Mouse (Mus musculus) midbrain, embryonic 16.5 days (tissue): ENCODE measurements around the gene Atp9a. TPM values are rescaled to one million over a fixed set of nuclear protein-coding genes. Genes with fewer than 3 reads are reported as not detected.
A peak's percentile ranks its signal among the peaks of the same experiment; 100 is the strongest.

Source experiments
- ATAC-seq: fragments of 200-750 bp; cut with Nextera tagmentation; 2 replicates; pipeline ENCODE4 v1.8.0; 2017; ENCODE audit warnings: moderate TSS enrichment
- H3K27ac ChIP-seq: fragments of 300-500 bp; sonication (generic); 2 replicates; pipeline ENCODE4 v1.5.1; 2014; ENCODE audit warnings: mild to moderate bottlenecking, low read length, mixed read lengths
- H3K27me3 ChIP-seq: fragments of 300-500 bp; sonication (generic); 2 replicates; pipeline ENCODE4 v1.6.1; 2014; ENCODE audit warnings: low read depth, low read length, mixed read lengths; ENCODE audit not compliant: control insufficient read depth, insufficient read depth
- H3K36me3 ChIP-seq: fragments of 300-500 bp; sonication (generic); 2 replicates; pipeline ENCODE4 v1.6.1; 2014; ENCODE audit warnings: mild to moderate bottlenecking, low read length, moderate library complexity, mixed read lengths; ENCODE audit not compliant: control insufficient read depth, insufficient read depth
- H3K4me1 ChIP-seq: fragments of 300-500 bp; sonication (generic); 2 replicates; pipeline ENCODE4 v1.6.1; 2014; ENCODE audit warnings: mild to moderate bottlenecking, low read length, mixed read lengths; ENCODE audit not compliant: control insufficient read depth, insufficient read depth
- H3K4me2 ChIP-seq: fragments of 300-500 bp; sonication (generic); 2 replicates; pipeline ENCODE4 v1.6.1; 2014; ENCODE audit warnings: mild to moderate bottlenecking, low read length, mixed read lengths
- H3K4me3 ChIP-seq: fragments of 300-500 bp; sonication (generic); 2 replicates; pipeline ENCODE4 v1.5.1; 2014; ENCODE audit warnings: low read depth, mild to moderate bottlenecking, low read length, moderate library complexity, mixed read lengths
- H3K9ac ChIP-seq: fragments of 300-500 bp; sonication (generic); 2 replicates; pipeline ENCODE4 v1.6.1; 2014; ENCODE audit warnings: low read depth, low read length, mixed read lengths
- H3K9me3 ChIP-seq: fragments of 300-500 bp; sonication (generic); replicated peaks from 2 replicates; pipeline ENCODE4 v1.6.1; 2014; ENCODE audit warnings: mild to moderate bottlenecking, low read length, mixed read lengths; ENCODE audit not compliant: control insufficient read depth, poor library complexity, severe bottlenecking
- WGBS: fragments of 180-500 bp; shearing (Covaris S2); extraction: QIAGEN DNeasy Blood & Tissue Kit; methylation state at CpG from one replicate; pipeline ENCODE4 v1.1.7; 2014; 5-methylcytosine and 5-hydroxymethylcytosine counted together
- polyA plus RNA-seq: library from polyadenylated mRNA; unstranded; fragments of >200 nt; fragmentation: Nextera tagmentation; extraction: Ambion mirVana; gene quantifications from 2 replicates; pipeline ENCODE4 v1.2.1, GENCODE M21; 2015

Gene Atp9a
- polyA plus RNA-seq, 1 experiment from 2014 or later: 97.1 TPM

DNA sequence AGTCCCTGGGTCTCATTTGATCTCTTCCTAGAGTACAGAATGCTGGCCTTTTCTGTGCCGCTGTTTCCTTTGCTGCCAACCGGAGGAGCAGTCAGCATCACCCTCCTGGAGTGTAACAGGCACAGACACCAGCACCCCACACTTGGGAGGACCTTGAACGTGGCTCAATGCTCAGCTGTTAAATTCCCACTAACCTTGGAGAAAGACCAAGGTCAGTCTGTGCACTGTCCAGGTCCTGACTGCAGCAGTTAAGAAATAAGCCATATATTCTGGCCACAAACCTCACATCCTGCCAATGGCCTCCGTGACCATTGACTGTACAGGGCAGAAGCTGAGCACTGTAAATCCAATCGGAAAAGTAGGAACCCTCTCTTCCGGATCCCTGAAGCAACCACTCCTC, 148.5 kb downstream of the Atp9a start:
- Histone ChIP-seq H3K4me3 (no peak overlapping the region), H3K9me3 (no peaks in the 10 kb centered on the region), H3K36me3 (no peaks in the 10 kb centered on the region), H3K4me2 (no peak overlapping the region), H3K4me1 (peaks cover 18% of the 10 kb centered on the region), H3K27me3 (peaks cover 26% of the 10 kb centered on the region), H3K27ac (no peak overlapping the region), H3K9ac (no peak overlapping the region)
- 84% methylated on average over 6 of the region's 6 CpGs for WGBS
- ATAC-seq: no peak

- Histone ChIP-seq H3K27ac (no peak overlapping the region), H3K27me3 (peaks cover 26% of the 10 kb centered on the region), H3K4me2 (no peak overlapping the region), H3K36me3 (no peaks in the 10 kb centered on the region), H3K9me3 (no peaks in the 10 kb centered on the region), H3K9ac (no peak overlapping the region), H3K4me3 (no peak overlapping the region), H3K4me1 (peaks cover 22% of the 10 kb centered on the region)
- WGBS: 87% methylated on average over 5 of the region's 5 CpGs
- ATAC-seq: no peak
These were observed 149.2 kb downstream of the Atp9a start for GRCm38 (mm10) chr2:168593004-168593403.

DNA sequence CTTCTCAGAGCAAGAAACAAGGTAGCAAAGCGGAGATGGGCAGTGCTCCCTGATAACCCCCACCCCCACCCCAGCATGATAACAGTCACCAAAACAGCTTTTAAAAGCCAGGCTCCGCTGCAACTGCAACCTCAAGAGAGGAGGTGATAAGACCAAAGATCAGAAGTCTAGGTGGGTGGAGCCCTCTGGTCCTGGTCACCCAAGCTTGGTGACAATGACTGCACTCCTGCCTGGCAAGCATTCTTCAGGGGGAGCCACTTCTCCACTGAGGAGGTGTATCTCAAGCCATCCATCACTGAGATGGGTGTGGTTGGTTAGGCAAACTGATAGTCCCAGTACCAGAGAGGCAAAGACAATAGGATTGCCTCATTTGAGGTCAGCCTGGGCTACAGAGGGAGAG, 151.1 kb downstream of the Atp9a start:
- no peaks in the 10 kb centered on the region for H3K9me3 ChIP-seq
- peaks cover 26% of the 10 kb centered on the region for H3K27me3 ChIP-seq
- 93% methylated on average over 2 of the region's 2 CpGs for WGBS
- H3K4me3 ChIP-seq: no peak overlapping the region
- ATAC-seq: no peak
- H3K27ac ChIP-seq: no peak overlapping the region
- no peak overlapping the region for H3K9ac ChIP-seq
- no peak overlapping the region for H3K4me2 ChIP-seq
- no peaks in the 10 kb centered on the region for H3K36me3 ChIP-seq
- H3K4me1 ChIP-seq: peaks cover 22% of the 10 kb centered on the region

GRCm38 (mm10) chr2:168590556-168590955, 151.7 kb downstream of the Atp9a start:
- peaks cover 26% of the 10 kb centered on the region for H3K27me3 ChIP-seq
- no peaks in the 10 kb centered on the region for H3K9me3 ChIP-seq
- WGBS: 52% methylated on average over 10 of the region's 10 CpGs
- H3K4me2 ChIP-seq: peak overlapping the region; percentile 60
- no peak overlapping the region for H3K27ac ChIP-seq
- peaks cover 22% of the 10 kb centered on the region for H3K4me1 ChIP-seq
- H3K36me3 ChIP-seq: no peaks in the 10 kb centered on the region
- no peak overlapping the region for H3K9ac ChIP-seq
- ATAC-seq: no peak
- peak overlapping the region; percentile 31; the same call in 1 of the 2 replicates for H3K4me3 ChIP-seq

GRCm38 (mm10) chr2:168590168-168590551, 152.0 kb downstream of the Atp9a start:
- H3K27ac ChIP-seq: no peak overlapping the region
- H3K36me3 ChIP-seq: no peaks in the 10 kb centered on the region
- H3K9me3 ChIP-seq: no peaks in the 10 kb centered on the region
- no peak for ATAC-seq
- H3K4me3 ChIP-seq: peak overlapping the region; percentile 31
- peak overlapping the region; percentile 60 for H3K4me2 ChIP-seq
- peak overlapping the region; percentile 53; the same call in 1 of the 2 replicates for H3K9ac ChIP-seq
- H3K4me1 ChIP-seq: peaks cover 22% of the 10 kb centered on the region
- WGBS: under 1% methylated on average over 36 of the region's 38 CpGs
- peaks cover 26% of the 10 kb centered on the region for H3K27me3 ChIP-seq

- Histone ChIP-seq H3K4me2 (peak overlapping the region; percentile 60), H3K36me3 (no peaks in the 10 kb centered on the region), H3K4me3 (peak overlapping the region; percentile 31), H3K9me3 (no peaks in the 10 kb centered on the region), H3K27me3 (peaks cover 26% of the 10 kb centered on the region), H3K27ac (no peak overlapping the region), H3K9ac (peak overlapping the region; percentile 53; the same call in 1 of the 2 replicates), H3K4me1 (peaks cover 24% of the 10 kb centered on the region)
- WGBS: 6% methylated on average over 21 of the region's 21 CpGs
- ATAC-seq: peak; percentile 55; the same call in 1 of the 2 replicates
These were observed 152.6 kb downstream of the Atp9a start for GRCm38 (mm10) chr2:168589368-168590167.

- Histone ChIP-seq H3K27me3 (peaks cover 26% of the 10 kb centered on the region), H3K36me3 (no peaks in the 10 kb centered on the region), H3K4me3 (no peak overlapping the region), H3K27ac (no peak overlapping the region), H3K4me1 (peaks cover 26% of the 10 kb centered on the region), H3K4me2 (no peak overlapping the region; the same call in 1 of the 2 replicates), H3K9ac (0 out of 2 replicates have a peak overlapping the region, but pooled peaks have one; percentile 14), H3K9me3 (no peaks in the 10 kb centered on the region)
- ATAC-seq: no peak
- WGBS: 36% methylated on average over 11 of the region's 11 CpGs
These were observed 153.4 kb downstream of the Atp9a start for GRCm38 (mm10) chr2:168588591-168589367.

- Histone ChIP-seq H3K27me3 (peaks cover 26% of the 10 kb centered on the region), H3K9ac (no peak overlapping the region), H3K4me1 (peaks cover 26% of the 10 kb centered on the region), H3K9me3 (no peaks in the 10 kb centered on the region), H3K36me3 (no peaks in the 10 kb centered on the region), H3K27ac (no peak overlapping the region), H3K4me2 (no peak overlapping the region), H3K4me3 (no peak overlapping the region)
- 52% methylated on average over 8 of the region's 8 CpGs for whole genome bisulfite sequencing
- no peak for ATAC-seq
These were observed 155.1 kb downstream of the Atp9a start for GRCm38 (mm10) chr2:168587159-168587558.

- H3K36me3 ChIP-seq: no peaks in the 10 kb centered on the region
- H3K27ac ChIP-seq: no peak overlapping the region
- no peak overlapping the region for H3K4me3 ChIP-seq
- H3K9me3 ChIP-seq: no peaks in the 10 kb centered on the region
- H3K27me3 ChIP-seq: peaks cover 24% of the 10 kb centered on the region
- no peak overlapping the region for H3K4me2 ChIP-seq
- ATAC-seq: no peak
- WGBS: 84% methylated on average over 12 of the region's 12 CpGs
- H3K4me1 ChIP-seq: peaks cover 26% of the 10 kb centered on the region
- no peak overlapping the region for H3K9ac ChIP-seq
These were observed 155.7 kb downstream of the Atp9a start for GRCm38 (mm10) chr2:168586512-168586911.
